Mouse (Mus musculus) kidney, postnatal 0 days (tissue): ENCODE results near the gene Fcer1g. TPM values are rescaled to one million over a fixed set of nuclear protein-coding genes. Genes with fewer than 3 reads are reported as not detected.
A peak's percentile ranks its signal among the peaks of the same experiment; 100 is the strongest.

Experiments
- ATAC-seq: fragments of 200-750 bp; cut with Nextera tagmentation; replicated peaks from 2 replicates; pipeline ENCODE4 v1.8.0; 2017; ENCODE audit warnings: low read depth, moderate number of reproducible peaks, moderate TSS enrichment, moderate library complexity; ENCODE audit not compliant: low FRiP score
- DNase-seq: peaks from one replicate; pipeline ENCODE4 v3.0.0-alpha.2; 2016; ENCODE audit warnings: low spot score
- H3K27ac ChIP-seq: fragments of 300-500 bp; sonication (generic); 2 replicates; pipeline ENCODE4 v1.5.1; 2014; ENCODE audit warnings: mild to moderate bottlenecking
- H3K27me3 ChIP-seq: fragments of 300-500 bp; sonication (generic); 2 replicates; pipeline ENCODE4 v1.6.1; 2014; ENCODE audit warnings: low read length, mixed read lengths; ENCODE audit not compliant: insufficient read depth
- H3K36me3 ChIP-seq: fragments of 300-500 bp; sonication (generic); 2 replicates; pipeline ENCODE4 v1.6.1; 2014; ENCODE audit warnings: low read length, mixed read lengths; ENCODE audit not compliant: insufficient read depth
- H3K4me1 ChIP-seq: fragments of 300-500 bp; sonication (generic); replicated peaks from 2 replicates; pipeline ENCODE4 v1.6.1; 2014; ENCODE audit warnings: antibody characterized with exemption, low read length, mixed read lengths; ENCODE audit not compliant: insufficient read depth
- H3K4me2 ChIP-seq: fragments of 300-500 bp; sonication (generic); 2 replicates; pipeline ENCODE4 v1.6.1; 2014; ENCODE audit warnings: mild to moderate bottlenecking, low read length, moderate library complexity, mixed read lengths
- H3K4me3 ChIP-seq: fragments of 300-500 bp; sonication (generic); replicated peaks from 2 replicates; pipeline ENCODE4 v1.5.1; 2014; ENCODE audit warnings: low read depth, low read length
- H3K9ac ChIP-seq: fragments of 300-500 bp; sonication (generic); 2 replicates; pipeline ENCODE4 v1.6.1; 2014; ENCODE audit warnings: low read depth, low read length
- H3K9me3 ChIP-seq: fragments of 300-500 bp; sonication (generic); replicated peaks from 2 replicates; pipeline ENCODE4 v1.6.1; 2016; ENCODE audit warnings: low read length, inconsistent platforms, mixed read lengths
- CTCF ChIP-seq: IDR thresholded peaks from 2 replicates; pipeline ENCODE4 v1.5.1; 2016; ENCODE audit warnings: antibody characterized with exemption, low read depth, mild to moderate bottlenecking, moderate library complexity
- WGBS: fragments of 180-500 bp; shearing (Covaris S2); extraction: QIAGEN DNeasy Blood & Tissue Kit; methylation state at CpG from one replicate; pipeline ENCODE4 v1.1.7; 2014; 5-methylcytosine and 5-hydroxymethylcytosine counted together
- polyA plus RNA-seq: library from polyadenylated mRNA; unstranded; fragments of >200 nt; fragmentation: Nextera tagmentation; extraction: Ambion mirVana; gene quantifications from 2 replicates; pipeline ENCODE4 v1.2.1, GENCODE M21; 2015

The Fcer1g gene
- polyA plus RNA-seq, 1 experiment from 2014 or later, result 50.1 TPM

GRCm38 (mm10) chr1:171280250-171280915, 46.2 kb upstream of the Fcer1g start:
- Histone ChIP-seq H3K4me1 (peaks cover 6% of the 10 kb centered on the region; the same call in 1 of the 2 replicates), H3K9me3 (no peaks in the 10 kb centered on the region), H3K4me2 (peak overlapping the region; percentile 74), H3K27ac (peak overlapping the region; percentile 50), H3K9ac (peak overlapping the region; percentile 67), H3K27me3 (no peaks in the 10 kb centered on the region), H3K36me3 (peaks cover 34% of the 10 kb centered on the region), H3K4me3 (peak overlapping the region; percentile 55)
- DNase-seq (no peak), ATAC-seq (peak; percentile 8)
- TF ChIP-seq CTCF, result no peak
- under 1% methylated on average over 25 of the region's 25 CpGs for WGBS

GRCm38 (mm10) chr1:171279721-171280120, 45.6 kb upstream of the Fcer1g start:
- no peak for DNase-seq
- H3K4me3 ChIP-seq, result peak overlapping the region; percentile 55
- no peaks in the 10 kb centered on the region for H3K27me3 ChIP-seq
- peaks cover 38% of the 10 kb centered on the region for H3K36me3 ChIP-seq
- ATAC-seq, result no peak
- H3K4me2 ChIP-seq, result peak overlapping the region; percentile 74
- peak overlapping the region; percentile 50; the same call in 1 of the 2 replicates for H3K27ac ChIP-seq
- 67% methylated on average over 5 of the region's 5 CpGs for WGBS
- peak overlapping the region; percentile 67 for H3K9ac ChIP-seq
- peaks cover 6% of the 10 kb centered on the region; the same call in 1 of the 2 replicates for H3K4me1 ChIP-seq
- no peaks in the 10 kb centered on the region for H3K9me3 ChIP-seq
- no peak for TF ChIP-seq CTCF

- ATAC-seq (no peak), DNase-seq (no peak)
- no peak for TF ChIP-seq CTCF
- H3K9ac ChIP-seq, result 0 out of 2 replicates have a peak overlapping the region, but pooled peaks have one; percentile 67
- H3K9me3 ChIP-seq, result no peaks in the 10 kb centered on the region
- H3K36me3 ChIP-seq, result peaks cover 41% of the 10 kb centered on the region
- peaks cover 6% of the 10 kb centered on the region; the same call in 1 of the 2 replicates for H3K4me1 ChIP-seq
- H3K27me3 ChIP-seq, result no peaks in the 10 kb centered on the region
- 90% methylated on average over 14 of the region's 14 CpGs for WGBS
- no peak overlapping the region for H3K27ac ChIP-seq
- H3K4me2 ChIP-seq, result no peak overlapping the region
- H3K4me3 ChIP-seq, result no peak overlapping the region
These were observed 45.0 kb upstream of the Fcer1g start for GRCm38 (mm10) chr1:171279012-171279705.

GRCm38 (mm10) chr1:171278436-171278835, 44.3 kb upstream of the Fcer1g start:
- peaks cover 6% of the 10 kb centered on the region; the same call in 1 of the 2 replicates for H3K4me1 ChIP-seq
- no peaks in the 10 kb centered on the region for H3K27me3 ChIP-seq
- no peak for TF ChIP-seq CTCF
- H3K9ac ChIP-seq, result no peak overlapping the region
- no peak overlapping the region for H3K4me3 ChIP-seq
- H3K36me3 ChIP-seq, result peaks cover 47% of the 10 kb centered on the region
- H3K9me3 ChIP-seq, result no peaks in the 10 kb centered on the region
- ATAC-seq (no peak), DNase-seq (no peak)
- 91% methylated on average over 8 of the region's 8 CpGs for WGBS
- no peak overlapping the region for H3K27ac ChIP-seq
- H3K4me2 ChIP-seq, result no peak overlapping the region

- H3K36me3 ChIP-seq, result peaks cover 47% of the 10 kb centered on the region
- no peak for DNase-seq
- WGBS, result 84% methylated on average over 10 of the region's 10 CpGs
These were observed 43.6 kb upstream of the Fcer1g start for GRCm38 (mm10) chr1:171277736-171278135.

GRCm38 (mm10) chr1:171276110-171276748, 42.1 kb upstream of the Fcer1g start:
- DNase-seq (no peak), ATAC-seq (no peak)
- H3K4me2 ChIP-seq, result no peak overlapping the region
- TF ChIP-seq CTCF, result no peak
- H3K4me1 ChIP-seq, result peaks cover 12% of the 10 kb centered on the region
- H3K27me3 ChIP-seq, result no peaks in the 10 kb centered on the region
- whole genome bisulfite sequencing, result 86% methylated on average over 14 of the region's 14 CpGs
- peaks cover 47% of the 10 kb centered on the region for H3K36me3 ChIP-seq
- no peak overlapping the region for H3K27ac ChIP-seq
- no peak overlapping the region for H3K4me3 ChIP-seq
- no peak overlapping the region for H3K9ac ChIP-seq
- H3K9me3 ChIP-seq, result no peaks in the 10 kb centered on the region

More at GRCm38 (mm10) chr1:171277736-171278135, 43.6 kb upstream of the Fcer1g start:
- no peak overlapping the region for H3K27ac ChIP-seq
- no peak overlapping the region for H3K4me3 ChIP-seq
- ATAC-seq, result no peak
- H3K4me2 ChIP-seq, result no peak overlapping the region
- no peaks in the 10 kb centered on the region for H3K27me3 ChIP-seq
- peaks cover 6% of the 10 kb centered on the region; the same call in 1 of the 2 replicates for H3K4me1 ChIP-seq
- H3K9ac ChIP-seq, result no peak overlapping the region
- no peaks in the 10 kb centered on the region for H3K9me3 ChIP-seq
- no peak for TF ChIP-seq CTCF
